Mouse (Mus musculus) embryo, embryonic 9.5 days (tissue): ENCODE measurements around the gene Rars2.

Experiments
- DNase-seq: peaks from one replicate; pipeline ENCODE4 v3.0.0-alpha.2; 2017; ENCODE audit errors: extremely low spot score

The Rars2 gene

GRCm38 (mm10) chr4:34640731-34641130, 26.0 kb downstream of the Rars2 start:
- DNase-seq, result no peak

- DNase-seq, result no peak
Observed at GRCm38 (mm10) chr4:34644779-34645178, 30.0 kb downstream of the Rars2 start.

- DNase-seq, result no peak
Observed at GRCm38 (mm10) chr4:34653179-34653578, 38.4 kb downstream of the Rars2 start.

- no peak for DNase-seq
Observed at GRCm38 (mm10) chr4:34656101-34656500, 41.3 kb downstream of the Rars2 start.

GRCm38 (mm10) chr4:34659012-34659411, 44.3 kb downstream of the Rars2 start:
- no peak for DNase-seq

- DNase-seq, result no peak
Observed at GRCm38 (mm10) chr4:34661514-34661913, 46.8 kb downstream of the Rars2 start.

- DNase-seq, result no peak
Observed at GRCm38 (mm10) chr4:34661927-34662326, 47.2 kb downstream of the Rars2 start.

- no peak for DNase-seq
Observed at GRCm38 (mm10) chr4:34667923-34668322, 53.2 kb downstream of the Rars2 start.

GRCm38 (mm10) chr4:34673721-34674120, 59.0 kb downstream of the Rars2 start:
- DNase-seq, result no peak

GRCm38 (mm10) chr4:34680530-34680929, 65.8 kb downstream of the Rars2 start:
- no peak for DNase-seq

- peak; percentile 91 for DNase-seq
Observed at GRCm38 (mm10) chr4:34686874-34687567, 72.3 kb downstream of the Rars2 start, which contains the start of gene Slc35a1. TSS of gene Slc35a1 (minus strand) at chr4:34687438.

GRCm38 (mm10) chr4:34688021-34688420, 73.3 kb downstream of the Rars2 start:
- no peak for DNase-seq

- peak; percentile 62 for DNase-seq
Observed at GRCm38 (mm10) chr4:34701528-34701927, 86.8 kb downstream of the Rars2 start.

- no peak for DNase-seq
Observed at GRCm38 (mm10) chr4:34702231-34702630, 87.5 kb downstream of the Rars2 start.

GRCm38 (mm10) chr4:34703029-34703428, 88.3 kb downstream of the Rars2 start:
- DNase-seq, result no peak

- DNase-seq, result no peak
Observed at GRCm38 (mm10) chr4:34707248-34707647, 92.5 kb downstream of the Rars2 start.

GRCm38 (mm10) chr4:34708127-34708526, 93.4 kb downstream of the Rars2 start:
- DNase-seq, result no peak
